Mouse (Mus musculus): ENCODE data around the gene Arsg. TPM values are rescaled to one million over a fixed set of nuclear protein-coding genes. Genes with fewer than 3 reads are reported as not detected.

Gene Arsg
- total RNA-seq, 2 experiments from 2014 or later = 4.3 to 4.4 TPM

- no peak for DNase-seq
- intact Hi-C loops (cut with DNase I) = no loop called here
Measured at GRCm38 (mm10) chr11:109574604-109575003, 101.4 kb downstream of the Arsg start.

- no peak for DNase-seq
- intact Hi-C loops (cut with DNase I) = no loop called here
Measured at GRCm38 (mm10) chr11:109575832-109576231, 102.7 kb downstream of the Arsg start.

GRCm38 (mm10) chr11:109578536-109578935 is 105.4 kb downstream of the Arsg start:
- intact Hi-C loops (cut with DNase I) = no loop called here
- no peak for DNase-seq

- intact Hi-C loops (cut with DNase I) = no loop called here
- DNase-seq = no peak
Measured at GRCm38 (mm10) chr11:109579999-109580398, 106.8 kb downstream of the Arsg start.

- intact Hi-C loops (cut with DNase I) = loop anchor here (2.0 kb wide), 2 partner anchors 265 to 339 kb away; no protein-coding TSS in a partner anchor
- DNase-seq = no peak
Measured at GRCm38 (mm10) chr11:109583986-109584385, 110.8 kb downstream of the Arsg start.

- intact Hi-C loops (cut with DNase I) = loop anchor here (1.0 to 5.0 kb wide), 4 partner anchors 140 to 340 kb away; no protein-coding TSS in a partner anchor
- peak; percentile 82 to 89 for DNase-seq
Measured at GRCm38 (mm10) chr11:109584843-109585713, 111.9 kb downstream of the Arsg start.

- DNase-seq = no peak
- intact Hi-C loops (cut with DNase I) = loop anchor here (5.0 kb wide), 1 partner anchor 254 kb away; no protein-coding TSS in a partner anchor
Measured at GRCm38 (mm10) chr11:109586424-109586823, 113.2 kb downstream of the Arsg start.

- no peak for DNase-seq
- intact Hi-C loops (cut with DNase I) = loop anchor here (5.0 kb wide), 1 partner anchor 255 kb away; no protein-coding TSS in a partner anchor
Measured at GRCm38 (mm10) chr11:109587019-109587418, 113.8 kb downstream of the Arsg start.

GRCm38 (mm10) chr11:109587638-109588374 is 114.6 kb downstream of the Arsg start:
- peak; percentile 78 to 86 for DNase-seq
- intact Hi-C loops (cut with DNase I) = loop anchor here (1.0 to 5.0 kb wide), 3 partner anchors 31 to 272 kb away; no protein-coding TSS in a partner anchor

GRCm38 (mm10) chr11:109590012-109590411 is 116.8 kb downstream of the Arsg start:
- intact Hi-C loops (cut with DNase I) = no loop called here
- peak; percentile 65 to 71 for DNase-seq

- DNase-seq = no peak
Measured at GRCm38 (mm10) chr11:109591511-109591910, 118.3 kb downstream of the Arsg start.

GRCm38 (mm10) chr11:109593200-109593981 is 120.2 kb downstream of the Arsg start:
- intact Hi-C loops (cut with DNase I) = no loop called here

More at GRCm38 (mm10) chr11:109591511-109591910, 118.3 kb downstream of the Arsg start:
- intact Hi-C loops (cut with DNase I) = no loop called here

GRCm38 (mm10) chr11:109594761-109595160 is 121.6 kb downstream of the Arsg start:
- DNase-seq = peak; percentile 37 to 63
- intact Hi-C loops (cut with DNase I) = no loop called here

More at GRCm38 (mm10) chr11:109593200-109593981, 120.2 kb downstream of the Arsg start:
- DNase-seq = no peak

- intact Hi-C loops (cut with DNase I) = no loop called here
- no peak for DNase-seq
Measured at GRCm38 (mm10) chr11:109598778-109599570, 125.8 kb downstream of the Arsg start.

GRCm38 (mm10) chr11:109607600-109607999 is 134.4 kb downstream of the Arsg start:
- DNase-seq = no peak
- intact Hi-C loops (cut with DNase I) = no loop called here

- intact Hi-C loops (cut with DNase I) = no loop called here
Measured at GRCm38 (mm10) chr11:109608976-109609625, 135.9 kb downstream of the Arsg start.

GRCm38 (mm10) chr11:109610046-109610794 is 137.0 kb downstream of the Arsg start:
- DNase-seq = peak in 1 of 2 experiments; percentile 35

More at GRCm38 (mm10) chr11:109608976-109609625, 135.9 kb downstream of the Arsg start:
- DNase-seq = peak in 1 of 2 experiments; percentile 44

GRCm38 (mm10) chr11:109610795-109611302 is 137.7 kb downstream of the Arsg start:
- no peak for DNase-seq
- intact Hi-C loops (cut with DNase I) = loop anchor here (10.0 kb wide), 1 partner anchor 366 kb away; no protein-coding TSS in a partner anchor

More at GRCm38 (mm10) chr11:109610046-109610794, 137.0 kb downstream of the Arsg start:
- intact Hi-C loops (cut with DNase I) = loop anchor here (10.0 kb wide), 1 partner anchor 365 kb away; no protein-coding TSS in a partner anchor
